Mouse (Mus musculus) adrenal gland, adult 18-20 months (tissue): ENCODE results near the gene Slc37a3. TPM values are rescaled to one million over a fixed set of nuclear protein-coding genes. Genes with fewer than 3 reads are reported as not detected.
A peak's percentile ranks its signal among the peaks of the same experiment; 100 is the strongest.
"Not testable (repeated sequence)": the region's sequence is repeated elsewhere in the genome, so short reads cannot be mapped to it uniquely, and the experiment has no call there.

Source experiments
- DNase-seq, 2 experiments: peaks; one replicate each; pipeline ENCODE4 v3.0.0; 2021 to 2022; ENCODE audit warnings: low spot score in 2 of 2
- long read RNA-seq, 2 experiments: library from polyadenylated mRNA; stranded (forward); transcript quantifications; one replicate each; pipeline ENCODE4 v2.0.0; 2021
- total RNA-seq, 2 experiments: library from RNA; stranded (reverse); gene quantifications; 1 replicate in 1 of 2; 2 replicates in 1 of 2; pipeline ENCODE4 v1.2.3; 2021

Gene Slc37a3
- total RNA-seq, result 10 to 100 TPM; 33.1 to 35.8 TPM
- long read RNA-seq, experiment 1, full-length matches to known transcripts, result 28 of 35 reads
- long read RNA-seq, experiment 1, partial matches to known transcripts, result 0 of 35 reads
- long read RNA-seq, experiment 1, other reads (novel, unspliced or antisense), result 7 of 35 reads
- long read RNA-seq, experiment 2, full-length matches to known transcripts, result 35 of 62 reads
- long read RNA-seq, experiment 2, partial matches to known transcripts, result 9 of 62 reads
- long read RNA-seq, experiment 2, other reads (novel, unspliced or antisense), result 18 of 62 reads

DNA sequence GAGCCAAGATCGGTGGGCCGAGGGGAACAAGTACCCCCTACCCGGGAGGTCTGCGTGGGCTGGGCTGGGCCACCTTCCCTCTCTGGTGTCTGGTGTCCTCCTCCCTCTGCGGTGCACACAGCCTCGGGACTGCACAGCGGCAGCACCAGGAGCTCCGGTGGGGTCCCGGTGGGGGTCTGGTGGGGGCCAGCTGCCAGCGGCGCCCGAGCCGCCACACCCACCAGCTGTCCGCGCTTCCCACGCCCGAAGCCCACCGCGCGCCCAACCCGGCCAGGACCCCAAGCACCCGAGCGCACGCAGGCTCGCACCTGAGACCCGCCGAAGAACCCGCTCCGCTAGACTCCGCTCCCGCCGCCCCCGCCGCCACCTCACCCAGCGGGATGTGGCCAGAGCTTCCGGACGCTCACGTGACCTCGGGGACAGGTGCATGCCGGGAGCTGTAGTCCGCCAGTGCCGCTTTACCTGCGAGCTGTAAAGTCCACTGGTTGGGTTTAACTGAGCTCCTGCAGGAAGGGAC lies at the start of gene Slc37a3:
Slc37a3 (minus strand) TSS at position 365 of the 517 bp plus-strand sequence.
- peak; percentile 82 to 85 for DNase-seq

DNA sequence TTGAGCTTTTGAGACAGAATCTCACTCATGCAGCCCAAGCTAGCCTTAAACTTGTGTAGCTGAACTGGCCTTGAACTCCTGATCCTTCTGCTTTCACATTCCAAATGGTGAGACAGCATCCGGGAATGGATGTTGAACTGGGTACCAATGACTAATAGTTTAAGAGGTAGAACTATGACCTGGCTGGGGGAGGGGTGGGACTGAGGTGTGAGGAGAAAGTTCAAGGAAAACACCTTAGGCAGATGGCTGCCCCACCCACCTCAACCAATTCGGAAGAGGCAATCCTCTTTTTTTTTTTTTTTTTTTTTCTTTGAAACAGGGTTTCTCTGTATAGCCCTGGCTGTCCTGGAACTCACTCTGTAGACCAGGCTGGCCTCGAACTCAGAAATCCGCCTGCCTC lies 49.2 kb upstream of the Slc37a3 start:
- no peak for DNase-seq

DNA sequence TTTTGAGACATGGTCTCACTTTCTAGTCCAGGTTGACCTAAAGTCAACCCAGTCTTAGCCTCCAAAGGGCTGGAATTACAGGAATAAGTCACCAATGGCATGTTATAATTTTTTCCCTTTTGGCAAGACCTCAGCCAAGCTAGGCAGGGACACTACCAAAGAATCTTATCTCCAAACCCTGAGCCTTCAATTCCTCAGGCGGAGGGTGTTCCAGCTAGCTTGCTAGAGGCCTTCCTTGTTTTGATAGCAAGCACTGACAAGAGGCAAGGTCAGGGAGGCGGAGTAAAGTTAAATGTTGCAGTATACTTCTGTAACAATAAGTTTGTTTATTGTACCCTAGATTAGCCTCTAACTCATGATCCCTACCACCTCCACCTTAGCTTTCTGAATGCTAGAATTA lies 47.7 kb upstream of the Slc37a3 start:
- DNase-seq, result no peak

DNA sequence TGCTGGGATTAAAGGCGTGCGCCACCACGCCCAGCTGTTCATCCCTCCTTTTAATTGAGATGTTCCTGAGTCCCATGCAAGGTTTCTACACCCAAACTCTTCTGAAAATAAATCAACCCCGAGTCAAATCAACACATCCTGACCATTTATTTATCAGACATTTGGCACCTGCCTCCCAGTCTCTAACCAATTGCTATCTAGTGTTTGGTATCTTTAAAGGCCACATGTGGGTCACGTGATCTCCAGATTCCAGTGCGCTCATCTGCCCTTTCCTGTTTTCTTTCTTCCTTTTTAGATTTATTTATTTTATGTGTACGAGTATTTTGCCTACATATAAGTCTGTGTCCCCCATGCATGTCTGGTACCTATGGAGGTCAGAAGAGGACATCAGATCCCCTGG lies 46.2 kb upstream of the Slc37a3 start:
- DNase-seq, result no peak

DNA sequence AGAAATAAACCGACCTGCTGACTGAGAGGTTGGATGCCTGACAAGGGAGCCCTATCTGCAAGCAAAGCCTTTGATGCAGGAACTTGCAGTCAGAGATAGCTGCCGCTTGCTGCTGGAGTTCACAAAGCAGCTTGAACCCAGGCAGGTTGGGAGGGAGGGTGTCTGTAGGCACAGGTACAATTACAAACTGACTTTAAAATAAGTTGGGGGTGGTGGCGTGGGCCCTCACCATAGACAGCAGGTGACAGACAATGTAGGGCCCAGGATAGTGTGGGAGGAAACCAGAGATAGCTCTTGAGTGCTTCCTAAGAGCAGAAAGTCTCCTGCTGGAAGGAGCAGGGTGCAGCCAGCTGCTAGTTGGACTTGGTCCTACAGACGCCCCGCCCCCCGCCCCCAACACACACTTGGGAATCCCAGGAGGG lies 45.7 kb upstream of the Slc37a3 start:
- no peak for DNase-seq

DNA sequence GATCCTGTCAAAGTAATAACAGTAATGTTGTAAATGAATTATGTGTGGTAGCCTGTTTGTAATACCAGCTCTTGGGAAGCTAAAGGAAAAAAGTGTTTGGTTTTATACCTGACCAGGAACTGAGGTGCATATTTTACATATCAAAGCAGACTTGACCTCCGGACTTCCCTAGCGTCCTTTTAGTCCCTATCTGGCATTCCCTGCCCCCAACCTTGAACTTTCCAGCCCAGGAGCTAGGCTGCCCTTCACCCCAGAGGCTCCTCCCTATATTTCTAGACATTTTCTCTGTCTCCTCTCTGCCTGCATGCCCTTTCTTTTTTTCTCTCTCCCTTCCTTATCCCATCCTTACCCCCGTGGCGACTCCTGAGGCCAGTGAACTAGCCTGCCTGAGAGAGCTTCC lies 43.4 kb upstream of the Slc37a3 start:
- no peak for DNase-seq

DNA sequence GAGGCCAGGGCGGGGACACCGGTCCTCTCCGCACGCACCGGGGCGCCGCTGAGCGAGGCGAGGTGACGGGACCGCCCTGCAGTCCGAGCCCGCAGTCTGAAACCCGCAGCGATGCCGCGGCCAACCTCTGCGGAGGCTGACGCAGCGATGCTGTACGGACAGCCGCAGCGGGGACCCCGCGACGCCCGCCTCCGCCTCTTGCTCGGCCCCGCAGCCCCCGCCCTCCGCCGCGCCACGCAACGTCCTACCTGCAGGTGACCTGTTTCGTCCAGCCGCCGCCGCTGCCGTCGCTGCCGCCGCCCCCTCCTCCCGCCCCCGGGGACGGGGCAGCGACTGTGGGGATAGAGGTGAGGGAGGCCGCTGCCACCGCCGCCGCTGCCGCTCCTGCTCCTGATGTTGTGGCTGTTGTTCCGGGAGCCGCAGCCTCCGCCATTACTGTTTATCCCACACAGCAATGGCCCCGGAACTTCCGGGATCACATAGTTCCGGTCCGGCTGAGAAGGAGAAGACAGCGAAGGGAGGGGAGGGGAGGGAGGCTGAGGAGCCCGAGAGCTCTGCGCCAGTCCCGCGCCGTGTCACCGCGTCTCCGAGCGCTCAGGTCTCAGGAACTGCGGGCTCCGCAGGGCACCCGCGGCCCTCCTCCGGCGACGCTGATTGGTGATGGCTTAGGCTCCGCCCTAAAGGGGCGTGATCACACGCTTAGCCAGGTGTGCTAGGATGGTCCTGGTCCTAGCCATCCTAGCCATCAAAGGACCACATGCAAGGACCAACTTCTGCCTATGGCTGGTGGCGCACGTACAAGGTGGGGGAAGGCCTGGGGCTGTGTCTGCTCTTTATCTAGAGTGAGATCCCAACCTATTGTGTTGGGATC lies 42.6 kb upstream of the Slc37a3 start, which contains the start of gene Mkrn1:
Mkrn1 (minus strand) TSS at position 612 of the 871 bp plus-strand sequence.
- peak; percentile 63 to 66 for DNase-seq

DNA sequence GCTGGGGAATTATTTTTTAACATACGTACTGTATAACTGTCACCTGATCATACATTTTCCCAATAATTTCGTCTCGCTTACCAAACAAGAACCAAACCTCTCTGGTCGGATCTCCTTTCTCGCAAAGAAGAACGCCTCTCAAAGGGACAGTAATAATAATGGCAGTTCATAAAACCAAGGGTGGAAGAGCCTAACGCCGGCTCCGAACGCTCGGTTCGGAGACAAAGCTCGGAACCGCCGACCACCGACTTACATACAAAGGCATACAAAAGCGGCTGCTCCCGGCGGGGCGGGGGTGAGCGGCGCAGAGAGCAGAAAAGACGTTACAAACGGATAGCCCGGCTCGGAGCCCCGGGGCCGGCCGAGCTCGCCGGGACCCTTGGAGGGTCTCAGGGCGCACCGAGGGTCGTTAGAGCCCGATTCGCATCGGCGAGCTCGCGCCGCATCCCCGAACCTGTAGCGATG lies 41.9 kb upstream of the Slc37a3 start:
- DNase-seq, result no peak

DNA sequence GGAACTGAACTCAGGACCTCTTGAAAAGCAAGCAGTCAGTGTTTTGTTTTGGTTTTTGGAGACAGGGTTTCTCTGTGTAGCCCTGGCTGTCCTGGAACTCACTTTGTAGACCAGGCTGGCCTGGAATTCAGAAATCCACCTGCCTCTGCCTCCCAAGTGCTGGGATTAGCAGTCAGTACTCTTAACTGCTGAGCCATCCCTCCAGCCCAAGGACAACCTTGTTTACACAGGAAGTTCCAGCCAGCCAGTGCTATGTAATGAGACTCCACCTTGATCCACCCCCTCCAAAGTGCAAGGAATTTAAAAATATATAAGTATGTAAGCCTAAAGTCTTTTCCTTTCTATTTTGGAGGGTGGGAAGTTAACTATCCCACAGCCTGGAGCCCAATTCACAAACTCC lies 39.2 kb upstream of the Slc37a3 start:
- DNase-seq, result not testable (repeated sequence)

DNA sequence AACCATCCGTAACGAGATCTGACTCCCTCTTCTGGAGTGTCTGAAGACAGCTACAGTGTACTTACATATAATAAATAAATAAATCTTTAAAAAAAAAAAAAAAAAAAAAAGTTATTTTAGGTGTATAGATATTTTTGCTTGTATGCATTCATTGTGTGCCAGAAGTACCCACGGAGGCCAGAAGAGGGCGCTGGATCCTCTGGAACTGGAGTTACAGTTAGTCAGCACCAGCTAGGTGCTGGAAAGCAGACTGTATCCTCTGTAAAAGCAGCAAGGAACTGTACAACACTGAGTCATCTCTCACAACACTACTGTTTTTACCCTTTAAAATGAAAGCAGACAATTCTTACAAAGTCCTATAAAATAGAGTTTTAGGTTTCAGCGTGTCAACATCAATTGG lies 38.3 kb upstream of the Slc37a3 start:
- peak; percentile 68 to 75 for DNase-seq

DNA sequence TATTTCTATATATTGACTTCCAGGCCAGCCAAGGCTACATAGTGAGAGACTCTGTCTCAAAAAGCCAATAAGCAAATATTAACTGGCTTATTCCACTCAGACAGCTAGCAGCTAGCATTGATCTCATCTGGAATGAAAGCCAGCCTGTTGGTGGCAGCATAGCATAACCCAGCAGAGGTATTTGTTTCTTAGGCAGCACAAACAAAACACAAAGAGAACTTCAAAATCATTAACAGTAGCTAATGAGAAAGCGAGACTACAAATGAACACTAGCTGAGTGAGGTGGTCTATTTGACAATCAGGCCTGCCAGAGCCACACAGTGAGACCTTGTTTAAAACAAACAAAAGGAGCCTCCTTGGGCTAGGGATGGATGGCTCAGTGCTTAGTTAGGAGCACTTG lies 36.6 kb upstream of the Slc37a3 start:
- DNase-seq, result no peak

DNA sequence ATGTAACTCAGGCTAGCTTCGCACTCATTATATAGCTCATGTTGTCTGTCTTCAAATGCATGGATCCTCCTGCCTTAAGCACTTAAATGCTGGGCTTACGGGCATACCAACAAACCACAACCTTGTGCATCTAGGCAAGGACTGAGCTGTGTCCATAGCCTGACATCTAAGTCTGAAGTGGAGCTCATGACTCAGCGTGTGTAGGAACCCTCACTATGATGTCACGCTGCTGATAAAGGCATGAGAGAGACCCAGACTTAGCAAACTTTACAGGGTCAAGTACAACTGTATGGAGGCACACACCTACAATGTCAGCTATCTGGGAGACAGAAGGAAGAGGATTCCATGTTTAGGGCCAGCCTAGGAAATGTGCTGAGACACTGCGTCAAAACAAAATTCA lies 29.0 kb upstream of the Slc37a3 start:
- no peak for DNase-seq

DNA sequence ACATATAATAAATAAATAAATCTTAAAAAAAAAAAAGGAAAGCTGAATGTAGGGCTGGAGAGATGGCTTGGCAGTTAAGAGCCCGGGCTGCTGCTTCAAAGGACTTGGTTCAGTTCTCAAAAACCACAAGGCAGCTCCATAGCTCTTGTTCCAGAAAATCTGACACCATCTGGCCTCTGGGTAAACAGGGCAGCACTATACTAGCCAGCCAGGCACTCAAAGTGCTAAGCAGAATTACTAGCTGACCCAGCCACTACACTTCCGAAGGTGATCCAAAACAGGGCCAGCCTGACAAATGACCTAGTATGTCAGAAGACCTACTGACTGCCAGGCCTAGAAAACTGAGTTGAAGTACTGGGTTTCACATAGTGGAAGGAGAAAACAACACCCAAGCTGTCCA lies 25.7 kb upstream of the Slc37a3 start:
- no peak for DNase-seq

DNA sequence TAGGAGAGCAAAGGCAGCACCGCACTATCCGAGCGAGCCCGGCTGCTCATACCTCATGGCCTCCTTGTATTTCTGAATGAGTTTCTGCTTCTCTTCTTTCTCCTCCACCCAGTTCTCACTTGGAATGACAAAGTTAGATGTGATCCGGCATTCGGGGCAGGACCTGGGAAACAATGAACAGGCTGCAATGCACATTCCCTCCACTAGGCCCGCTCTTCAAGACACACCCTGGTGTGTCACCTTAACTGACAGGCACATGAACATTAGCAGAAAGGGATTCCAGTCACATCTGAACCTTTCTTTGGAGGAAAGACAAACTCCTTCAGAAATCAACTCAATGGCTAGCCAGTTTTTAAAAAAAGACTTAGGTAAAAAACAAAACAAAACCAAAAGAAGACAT lies 22.9 kb upstream of the Slc37a3 start:
- no peak for DNase-seq

DNA sequence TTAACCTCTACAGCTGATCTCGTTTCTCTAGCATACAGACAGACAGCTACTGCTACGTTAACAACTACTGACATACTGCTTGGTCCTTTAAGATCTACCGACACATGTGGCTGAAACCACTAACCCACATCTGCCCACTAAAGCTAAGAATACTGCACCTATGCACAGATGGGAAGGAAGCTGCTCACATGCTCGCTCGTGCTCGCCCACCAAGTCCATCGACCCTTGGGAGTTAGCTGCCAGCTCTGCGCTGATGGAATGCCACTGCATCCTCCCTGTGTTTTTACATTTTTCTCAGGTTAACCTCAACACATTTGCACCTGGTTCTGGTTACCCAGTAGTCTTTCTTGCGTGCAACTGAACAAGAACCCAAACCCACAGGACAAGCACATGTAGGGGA lies 20.9 kb upstream of the Slc37a3 start:
- DNase-seq, result no peak

DNA sequence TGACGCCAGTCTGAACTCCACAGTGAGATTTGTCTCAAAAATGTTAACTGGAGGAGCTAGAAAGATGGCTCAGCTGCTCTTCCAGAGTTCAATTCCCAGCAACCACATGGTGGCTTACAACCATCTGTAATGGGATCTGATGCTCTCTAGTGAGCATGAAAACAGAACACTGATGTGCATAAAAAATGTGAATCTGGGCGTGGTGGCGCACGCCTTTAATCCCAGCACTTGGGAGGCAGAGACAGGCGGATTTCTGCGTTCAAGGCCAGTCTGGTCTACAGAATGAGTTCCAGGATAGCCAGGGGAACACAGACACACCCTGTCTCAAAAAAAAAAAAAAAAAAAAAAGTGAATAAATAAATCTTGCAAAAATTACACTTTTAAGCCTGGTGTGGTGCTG lies 19.6 kb upstream of the Slc37a3 start:
- DNase-seq, result no peak

DNA sequence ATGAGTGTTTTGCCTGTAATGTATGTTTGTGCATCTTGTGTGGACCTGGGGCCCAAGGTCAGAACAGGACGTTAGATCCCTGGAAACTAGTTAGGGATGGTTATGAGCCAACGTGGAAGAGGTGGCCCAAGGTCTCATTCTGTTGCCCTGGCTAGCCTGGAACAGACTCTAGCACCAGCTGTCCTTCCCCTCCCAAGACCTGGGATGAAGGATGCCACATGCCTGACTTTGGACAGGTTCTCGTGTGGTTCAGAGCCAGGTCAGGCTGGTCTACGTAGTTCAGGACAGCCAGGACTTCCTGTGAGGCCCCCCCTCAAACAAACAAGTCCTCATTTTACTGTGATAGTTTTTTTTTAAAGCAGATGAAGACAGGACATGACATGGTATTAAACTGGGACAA lies 18.4 kb upstream of the Slc37a3 start:
- no peak for DNase-seq

DNA sequence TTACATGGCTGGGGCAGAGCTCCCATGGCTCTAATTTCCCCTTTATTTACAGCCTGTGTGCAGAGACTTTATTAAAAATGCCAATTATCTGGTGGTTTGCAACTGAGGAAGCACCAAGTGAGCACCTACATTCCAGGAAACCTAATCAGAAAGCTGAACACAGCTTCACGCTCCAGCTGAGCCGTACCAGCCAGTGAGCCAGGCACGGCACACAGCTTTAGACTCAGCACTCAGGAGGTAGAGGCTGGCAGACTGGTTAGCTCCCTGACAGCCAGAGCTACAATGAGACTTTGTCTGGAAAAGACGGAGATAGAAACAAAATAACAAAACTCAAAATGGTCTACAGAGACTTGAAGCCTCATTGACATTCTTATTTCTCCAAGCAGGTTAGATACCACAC lies 18.0 kb upstream of the Slc37a3 start:
- no peak for DNase-seq

DNA sequence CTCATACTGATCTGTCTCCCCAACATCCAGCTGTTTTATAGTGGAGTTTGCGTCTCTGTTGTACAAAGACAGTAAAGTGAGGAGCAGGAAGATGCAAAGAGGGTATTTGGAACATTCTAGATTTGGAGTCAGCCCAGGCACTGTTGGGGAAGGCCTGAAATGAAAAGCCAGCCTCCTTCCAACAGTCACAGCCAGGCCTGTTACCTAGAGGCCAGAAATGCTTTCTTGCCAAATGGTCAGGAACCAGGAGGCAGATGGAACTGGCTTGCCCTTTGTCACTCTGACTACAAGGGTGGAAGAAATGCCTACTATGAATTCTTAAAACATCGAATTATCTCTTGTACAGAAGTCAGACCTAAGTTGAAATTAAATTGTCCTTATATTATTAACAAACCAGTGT lies 12.5 kb upstream of the Slc37a3 start:
- no peak for DNase-seq

DNA sequence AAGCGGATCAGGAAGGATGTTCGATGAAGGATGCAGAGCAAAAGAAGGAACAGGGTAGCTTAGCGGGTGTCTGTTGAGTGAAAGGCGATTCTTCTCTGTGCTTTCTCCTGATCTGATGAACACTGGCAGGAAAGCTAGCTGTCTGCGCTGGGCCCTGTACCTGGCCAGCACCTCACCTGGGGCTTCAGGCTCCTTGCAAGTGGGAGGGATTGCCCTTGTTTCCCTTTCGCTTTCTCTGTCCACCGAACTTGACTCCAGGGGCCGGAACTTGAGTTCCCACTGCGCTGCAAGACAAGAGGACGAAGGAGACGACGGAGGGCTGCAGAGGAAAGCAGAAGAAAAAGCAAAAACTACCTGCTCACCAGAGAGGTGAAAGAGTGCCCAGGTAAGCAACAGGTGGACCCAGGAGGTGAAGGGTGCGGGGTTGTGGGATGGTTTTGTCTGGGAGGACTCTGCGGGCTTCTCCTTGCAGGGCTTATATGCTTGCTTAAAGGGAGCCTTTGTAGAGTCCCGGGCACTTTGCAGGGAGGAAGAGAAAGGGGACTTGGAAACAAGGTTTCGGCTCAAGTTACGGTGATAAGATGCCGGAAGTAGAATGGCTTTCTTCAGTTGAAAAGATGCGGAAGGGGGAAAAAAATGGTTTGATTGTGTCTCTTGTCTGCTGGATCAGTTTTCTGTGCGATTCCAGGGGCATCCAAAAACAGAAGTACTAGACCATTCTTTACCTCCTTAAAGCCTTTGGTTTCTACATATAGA lies 3.8 kb upstream of the Slc37a3 start, which contains the start of gene Rab19:
Rab19 (plus strand) TSS at position 51 of the 756 bp plus-strand sequence.
- peak in 1 of 2 experiments; percentile 17 for DNase-seq

DNA sequence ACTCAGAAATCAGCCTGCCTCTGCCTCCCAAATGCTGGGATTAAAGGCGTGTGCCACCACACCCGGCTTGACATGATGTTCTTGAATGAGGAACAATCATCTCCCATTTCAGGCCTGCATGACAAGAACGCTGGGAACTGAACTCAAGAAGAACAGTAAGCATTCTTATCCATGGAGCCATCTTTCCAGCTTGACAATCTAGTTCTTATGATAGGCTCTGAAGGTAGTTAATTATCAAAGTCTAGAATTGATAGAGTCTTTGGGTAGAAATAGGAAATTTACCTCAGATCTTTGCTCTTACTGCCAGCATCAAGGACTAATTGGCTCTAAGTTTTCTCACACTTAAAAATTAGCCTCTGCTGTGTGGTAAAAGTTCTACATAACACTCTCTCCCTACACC lies 2.8 kb upstream of the Slc37a3 start:
- no peak for DNase-seq
